Mouse (Mus musculus) intestine, embryonic 14.5 days (tissue): ENCODE measurements around the gene Cdc34b. TPM values are rescaled to one million over a fixed set of nuclear protein-coding genes. Genes with fewer than 3 reads are reported as not detected.

Experiments used
- ATAC-seq: fragments of 200-750 bp; cut with Nextera tagmentation; replicated peaks from 2 replicates; pipeline ENCODE4 v1.8.0; 2017; ENCODE audit warnings: low read depth, moderate number of reproducible peaks, moderate TSS enrichment, moderate library complexity; ENCODE audit not compliant: low FRiP score, low TSS enrichment
- DNase-seq: peaks from one replicate; pipeline ENCODE4 v3.0.0-alpha.2; 2018; ENCODE audit warnings: low spot score
- H3K27ac ChIP-seq: fragments of 300-500 bp; sonication (generic); 2 replicates; pipeline ENCODE4 v1.5.1; 2014; ENCODE audit warnings: low read depth, mild to moderate bottlenecking, control low read depth
- H3K27me3 ChIP-seq: fragments of 300-500 bp; sonication (generic); replicated peaks from 2 replicates; pipeline ENCODE4 v1.6.1; 2014; ENCODE audit warnings: low read length, control low read depth; ENCODE audit not compliant: control insufficient read depth, insufficient read depth
- H3K36me3 ChIP-seq: fragments of 300-500 bp; sonication (generic); 2 replicates; pipeline ENCODE4 v1.6.1; 2014; ENCODE audit warnings: low read length, control low read depth; ENCODE audit not compliant: control insufficient read depth, insufficient read depth
- H3K4me1 ChIP-seq: fragments of 300-500 bp; sonication (generic); replicated peaks from 2 replicates; pipeline ENCODE4 v1.6.1; 2014; ENCODE audit warnings: low read length, control low read depth, mixed read lengths; ENCODE audit not compliant: control insufficient read depth, insufficient read depth
- H3K4me2 ChIP-seq: fragments of 300-500 bp; sonication (generic); 2 replicates; pipeline ENCODE4 v1.6.1; 2014; ENCODE audit warnings: low read length
- H3K4me3 ChIP-seq: fragments of 300-500 bp; sonication (generic); 2 replicates; pipeline ENCODE4 v1.5.1; 2014; ENCODE audit warnings: low read depth, low read length, control low read depth, mixed read lengths
- H3K9ac ChIP-seq: fragments of 300-500 bp; sonication (generic); 2 replicates; pipeline ENCODE4 v1.6.1; 2014; ENCODE audit warnings: mild to moderate bottlenecking, low read length
- H3K9me3 ChIP-seq: fragments of 300-500 bp; sonication (generic); 2 replicates; pipeline ENCODE4 v1.6.1; 2016; ENCODE audit warnings: low read length, control low read depth; ENCODE audit not compliant: control insufficient read depth
- WGBS: fragments of 180-500 bp; shearing (Covaris S2); extraction: QIAGEN DNeasy Blood & Tissue Kit; methylation state at CpG from one replicate; pipeline ENCODE4 v1.1.7; 2014; 5-methylcytosine and 5-hydroxymethylcytosine counted together
- polyA plus RNA-seq: library from polyadenylated mRNA; unstranded; fragments of >200 nt; fragmentation: Nextera tagmentation; extraction: Ambion mirVana; gene quantifications from 2 replicates; pipeline ENCODE4 v1.2.1, GENCODE M21; 2014

The Cdc34b gene
- polyA plus RNA-seq, 1 experiment from 2014 or later, result not detected

DNA sequence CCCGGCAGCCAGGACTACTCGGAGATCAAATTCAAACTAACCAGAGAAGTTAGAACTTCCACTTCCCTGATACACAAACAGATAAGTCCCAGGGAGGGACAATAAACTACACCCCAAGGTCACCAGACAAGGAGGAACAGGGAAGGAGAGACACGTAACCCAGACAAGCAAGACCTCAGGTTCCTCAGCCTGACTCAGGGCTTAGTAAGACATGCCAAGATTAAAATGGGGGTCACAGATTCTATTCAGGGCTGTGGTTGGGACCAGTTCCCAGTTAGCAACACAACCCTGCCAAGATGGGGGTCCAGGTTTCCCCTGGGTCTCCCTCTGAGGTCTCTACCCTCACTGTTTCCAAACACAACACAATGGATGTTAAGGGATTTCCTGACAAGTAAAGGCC, 18.8 kb downstream of the Cdc34b start:
- 58% methylated on average over 3 of the region's 3 CpGs for WGBS
- Histone ChIP-seq H3K36me3 (no peaks in the 10 kb centered on the region), H3K4me3 (no peak overlapping the region), H3K4me1 (no peaks in the 10 kb centered on the region), H3K27me3 (no peaks in the 10 kb centered on the region), H3K9me3 (no peaks in the 10 kb centered on the region), H3K27ac (no peak overlapping the region), H3K9ac (no peak overlapping the region), H3K4me2 (no peak overlapping the region)
- DNase-seq, result no peak
- no peak for ATAC-seq

DNA sequence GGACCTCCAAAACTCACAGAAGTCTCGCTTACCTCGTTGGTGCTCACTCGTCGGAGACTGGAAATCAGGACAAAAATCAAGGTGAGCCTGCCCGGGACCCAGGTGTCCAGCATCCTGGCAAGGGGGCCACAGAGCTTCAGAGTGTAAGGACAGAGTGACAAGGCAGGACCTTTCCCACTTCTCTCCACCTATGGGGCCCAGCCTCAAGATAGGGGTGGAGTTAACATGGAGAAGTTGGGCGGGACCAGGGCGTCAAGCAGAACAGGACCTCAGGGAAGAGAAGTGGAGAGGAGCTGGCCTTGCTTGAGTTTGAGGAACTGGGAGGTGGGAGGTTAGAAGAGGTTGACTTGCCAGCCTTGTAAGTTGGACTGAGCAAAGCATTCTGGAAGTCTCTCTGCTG, 19.2 kb downstream of the Cdc34b start:
- H3K9me3 ChIP-seq, result no peaks in the 10 kb centered on the region
- no peak overlapping the region for H3K27ac ChIP-seq
- 80% methylated on average over 7 of the region's 7 CpGs for WGBS
- ATAC-seq (no peak), DNase-seq (no peak)
- H3K36me3 ChIP-seq, result no peaks in the 10 kb centered on the region
- no peak overlapping the region for H3K9ac ChIP-seq
- no peaks in the 10 kb centered on the region for H3K4me1 ChIP-seq
- H3K27me3 ChIP-seq, result no peaks in the 10 kb centered on the region
- no peak overlapping the region for H3K4me3 ChIP-seq
- no peak overlapping the region for H3K4me2 ChIP-seq

DNA sequence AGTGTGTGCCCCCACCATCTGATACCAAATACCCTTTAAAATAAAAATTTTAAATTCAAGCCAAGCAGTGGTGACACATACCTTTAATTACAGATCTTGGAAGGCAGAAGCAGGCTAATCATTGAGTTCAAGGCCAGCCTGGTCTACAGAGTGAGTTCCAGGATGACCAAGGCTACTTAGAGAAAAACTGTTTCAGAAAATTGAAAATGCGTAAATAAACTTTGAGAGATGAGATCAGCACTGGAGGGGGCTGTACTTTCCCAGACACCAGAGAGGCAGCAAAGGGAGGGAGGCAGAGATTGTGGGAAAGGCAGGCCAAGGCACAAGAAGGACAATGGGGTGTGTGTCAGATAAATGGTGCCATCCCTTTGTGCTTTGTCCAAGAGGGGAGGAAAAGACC, 20.7 kb downstream of the Cdc34b start:
- 74% methylated on average over 1 of the region's 1 CpGs for WGBS
- no peak for DNase-seq
- H3K4me2 ChIP-seq, result no peak overlapping the region
- H3K4me3 ChIP-seq, result no peak overlapping the region
- no peak overlapping the region for H3K9ac ChIP-seq
- H3K27me3 ChIP-seq, result no peaks in the 10 kb centered on the region
- H3K9me3 ChIP-seq, result no peaks in the 10 kb centered on the region
- H3K27ac ChIP-seq, result no peak overlapping the region
- no peak for ATAC-seq
- no peaks in the 10 kb centered on the region for H3K4me1 ChIP-seq
- H3K36me3 ChIP-seq, result no peaks in the 10 kb centered on the region

DNA sequence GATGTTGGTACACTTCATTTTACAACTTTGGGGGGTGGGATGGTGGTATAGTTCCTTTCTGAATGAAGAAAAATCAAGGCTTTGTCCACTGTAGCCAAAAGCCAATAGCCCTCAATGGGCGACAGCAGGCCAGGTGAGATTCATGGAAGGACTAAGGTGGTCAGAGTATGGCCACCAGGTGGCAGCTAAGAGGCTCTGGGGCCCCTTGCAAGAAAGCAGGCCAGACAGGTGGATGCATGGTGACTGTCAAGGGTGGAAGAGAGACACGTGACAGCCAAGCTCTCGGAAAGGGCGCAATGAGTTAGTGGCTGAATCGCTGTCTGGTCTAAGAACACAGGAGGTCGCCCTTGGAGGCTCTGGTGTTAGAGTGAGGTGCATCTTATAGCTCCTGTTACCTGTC, 21.2 kb downstream of the Cdc34b start:
- no peak overlapping the region for H3K27ac ChIP-seq
- no peaks in the 10 kb centered on the region for H3K9me3 ChIP-seq
- WGBS, result 32% methylated on average over 6 of the region's 6 CpGs
- H3K4me3 ChIP-seq, result no peak overlapping the region
- H3K9ac ChIP-seq, result no peak overlapping the region
- ATAC-seq (no peak), DNase-seq (no peak)
- H3K4me1 ChIP-seq, result no peaks in the 10 kb centered on the region
- H3K4me2 ChIP-seq, result no peak overlapping the region
- H3K36me3 ChIP-seq, result no peaks in the 10 kb centered on the region
- H3K27me3 ChIP-seq, result no peaks in the 10 kb centered on the region

DNA sequence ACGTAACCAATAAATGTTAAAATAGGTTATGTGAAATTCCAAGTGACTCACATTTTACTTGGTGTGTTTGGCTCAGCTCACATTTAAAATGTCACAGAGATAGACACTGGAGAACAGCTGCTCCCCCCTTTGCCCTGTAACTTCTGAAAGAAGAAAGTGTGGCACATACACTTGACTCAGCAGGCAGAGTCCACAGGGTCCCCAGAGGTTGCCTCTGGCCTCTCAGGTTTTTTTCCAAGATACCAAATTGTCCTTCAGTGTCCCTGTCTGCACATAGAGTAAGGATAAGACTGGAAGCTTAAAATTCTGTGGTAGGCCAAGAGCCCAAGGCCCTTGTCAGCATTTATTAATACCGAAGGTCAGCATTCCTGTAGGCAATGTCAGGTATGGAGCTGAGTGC, 25.7 kb downstream of the Cdc34b start:
- Histone ChIP-seq H3K4me1 (no peaks in the 10 kb centered on the region), H3K4me2 (no peak overlapping the region), H3K9ac (no peak overlapping the region), H3K9me3 (no peaks in the 10 kb centered on the region), H3K36me3 (no peaks in the 10 kb centered on the region), H3K27ac (no peak overlapping the region), H3K4me3 (no peak overlapping the region), H3K27me3 (no peaks in the 10 kb centered on the region)
- 91% methylated on average over 2 of the region's 2 CpGs for WGBS
- DNase-seq (no peak), ATAC-seq (no peak)

DNA sequence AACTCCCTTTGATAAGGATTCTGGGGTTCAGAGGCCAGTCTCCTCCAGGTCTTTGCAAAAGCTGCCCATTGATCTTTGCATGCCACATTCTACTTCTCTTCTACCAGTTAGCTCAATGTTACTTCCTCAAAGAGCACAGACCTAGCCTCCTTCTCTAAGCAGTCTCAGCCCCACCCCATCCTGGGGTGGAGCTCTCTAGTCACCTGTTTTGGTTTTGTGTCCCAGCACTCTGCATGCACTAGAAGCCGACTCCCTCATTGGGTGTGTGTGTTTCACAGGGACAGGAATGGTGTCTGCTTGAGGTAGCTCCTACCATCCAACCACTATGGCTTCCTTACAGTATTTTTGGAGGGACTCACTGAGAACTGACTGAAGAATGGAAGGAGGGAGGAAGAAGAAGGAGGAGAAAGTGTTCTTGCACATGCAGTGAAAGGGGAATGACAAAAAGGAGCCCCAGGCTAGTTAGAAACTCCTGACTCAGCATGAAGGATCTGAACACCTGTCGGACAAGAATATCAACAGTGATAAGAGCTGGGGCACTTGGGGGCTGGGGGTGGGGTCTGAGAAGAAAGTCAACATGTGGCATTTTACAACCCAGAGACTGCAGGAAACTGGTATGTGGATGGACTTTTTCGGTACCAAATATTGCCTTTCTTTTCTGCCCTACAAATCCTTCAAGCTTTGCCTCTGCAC, 30.9 kb downstream of the Cdc34b start:
- no peaks in the 10 kb centered on the region for H3K36me3 ChIP-seq
- H3K9ac ChIP-seq, result no peak overlapping the region
- no peak overlapping the region for H3K4me2 ChIP-seq
- DNase-seq (no peak), ATAC-seq (no peak; the same call in 1 of the 2 replicates)
- H3K27ac ChIP-seq, result no peak overlapping the region
- no peaks in the 10 kb centered on the region for H3K27me3 ChIP-seq
- H3K9me3 ChIP-seq, result no peaks in the 10 kb centered on the region
- 55% methylated on average over 3 of the region's 3 CpGs for WGBS
- H3K4me3 ChIP-seq, result no peak overlapping the region
- no peaks in the 10 kb centered on the region for H3K4me1 ChIP-seq

DNA sequence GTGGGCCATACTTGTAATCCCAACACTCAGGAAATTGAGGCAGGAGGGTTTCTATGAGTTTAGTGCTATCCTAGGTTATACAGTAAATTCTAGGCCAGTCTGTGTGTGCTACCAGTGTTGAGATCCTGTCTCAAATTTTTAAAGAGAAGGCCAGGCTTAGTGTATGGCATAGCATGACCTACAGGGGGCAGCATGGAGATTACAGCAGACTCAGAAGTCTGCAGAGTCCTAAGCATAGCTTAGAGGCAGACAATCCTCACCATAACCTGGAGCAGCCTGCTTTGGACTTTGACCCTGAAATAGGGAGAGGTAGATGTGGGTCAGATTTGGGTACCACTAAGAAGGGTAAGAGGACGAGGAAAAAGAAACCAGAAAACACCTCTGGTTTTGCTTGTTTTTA, 32.3 kb downstream of the Cdc34b start:
- Histone ChIP-seq H3K9me3 (no peaks in the 10 kb centered on the region), H3K36me3 (no peaks in the 10 kb centered on the region), H3K4me3 (no peak overlapping the region), H3K4me2 (no peak overlapping the region), H3K27ac (no peak overlapping the region), H3K4me1 (no peaks in the 10 kb centered on the region), H3K27me3 (no peaks in the 10 kb centered on the region), H3K9ac (no peak overlapping the region)
- DNase-seq (no peak), ATAC-seq (no peak)
- WGBS, result 56% methylated on average over 1 of the region's 1 CpGs

DNA sequence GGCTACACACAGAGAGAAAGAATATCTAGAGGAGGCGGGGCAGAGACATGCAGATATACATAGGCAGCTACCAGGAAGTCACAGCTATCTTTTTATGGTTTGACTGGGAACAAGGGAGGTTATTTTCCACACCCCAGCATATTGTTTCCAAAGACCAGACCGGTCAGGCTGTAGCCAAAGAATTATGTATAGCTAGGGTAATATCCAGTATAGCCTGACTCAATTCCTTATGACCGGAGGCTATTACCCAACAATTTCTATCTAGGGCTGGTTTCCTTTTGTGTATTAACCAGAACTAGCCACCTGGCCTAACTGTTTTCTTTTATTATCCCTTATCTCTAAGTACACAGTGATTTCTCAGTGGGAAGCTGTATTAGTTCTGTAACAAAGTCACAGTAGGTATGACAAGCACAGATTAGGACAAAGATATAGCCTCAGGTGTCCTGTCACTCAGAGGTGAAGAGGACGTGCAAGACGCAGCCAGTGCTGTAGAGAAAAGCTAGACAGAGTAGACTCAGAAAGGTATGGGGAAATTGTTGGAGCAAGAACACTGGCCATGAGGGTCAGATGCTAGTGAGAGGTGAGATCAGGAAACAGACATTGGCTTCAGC, 33.4 kb downstream of the Cdc34b start:
- H3K27ac ChIP-seq, result no peak overlapping the region
- DNase-seq (peak; percentile 56), ATAC-seq (peak; percentile 72)
- no peaks in the 10 kb centered on the region for H3K4me1 ChIP-seq
- no peaks in the 10 kb centered on the region for H3K9me3 ChIP-seq
- H3K36me3 ChIP-seq, result no peaks in the 10 kb centered on the region
- H3K9ac ChIP-seq, result no peak overlapping the region
- no peak overlapping the region for H3K4me3 ChIP-seq
- H3K4me2 ChIP-seq, result no peak overlapping the region
- 73% methylated on average over 5 of the region's 5 CpGs for WGBS
- no peaks in the 10 kb centered on the region for H3K27me3 ChIP-seq

DNA sequence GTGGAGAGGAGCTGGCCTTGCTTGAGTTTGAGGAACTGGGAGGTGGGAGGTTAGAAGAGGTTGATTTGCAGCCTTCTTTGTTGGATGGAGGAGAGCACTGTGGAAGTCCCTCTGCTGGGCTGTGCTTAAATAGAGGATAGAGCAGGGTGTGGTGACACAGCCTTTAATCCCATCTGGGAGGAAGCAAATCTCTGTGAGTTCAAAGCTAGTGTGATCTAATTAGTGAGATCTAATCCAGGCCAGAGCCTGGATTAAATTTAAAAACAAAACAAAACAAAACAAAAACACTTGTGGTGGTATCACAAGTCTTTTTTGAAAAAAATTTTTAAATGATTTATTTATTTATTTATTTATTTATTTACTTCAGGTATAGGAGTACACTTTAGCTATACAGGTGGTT, 41.0 kb downstream of the Cdc34b start, which contains the start of gene Tmem92:
Gene Tmem92, minus strand, starts transcription at position 101 of the 400 bp plus-strand sequence.
- Histone ChIP-seq H3K4me1 (no peaks in the 10 kb centered on the region), H3K36me3 (no peaks in the 10 kb centered on the region), H3K4me3 (no peak within 1 kb of the TSS), H3K9me3 (no peaks in the 10 kb centered on the region), H3K27me3 (no peaks in the 10 kb centered on the region), H3K4me2 (no peak within 1 kb of the TSS), H3K27ac (no peak within 1 kb of the TSS), H3K9ac (no peak within 1 kb of the TSS)
- no peak for ATAC-seq
- DNase-seq, result no peak
